Mouse (Mus musculus) kidney, postnatal 10 days (tissue): ENCODE data around the gene Tsen2.

Experiments
- DNase-seq: peaks from one replicate; pipeline ENCODE4 v3.0.0; 2021; ENCODE audit warnings: mixed read lengths

The Tsen2 gene

GRCm38 (mm10) chr6:115544442-115544970 lies at the start of gene Tsen2:
Tsen2 (plus strand) TSS chr6:115544664.
- DNase-seq, result peak; percentile 98

DNA sequence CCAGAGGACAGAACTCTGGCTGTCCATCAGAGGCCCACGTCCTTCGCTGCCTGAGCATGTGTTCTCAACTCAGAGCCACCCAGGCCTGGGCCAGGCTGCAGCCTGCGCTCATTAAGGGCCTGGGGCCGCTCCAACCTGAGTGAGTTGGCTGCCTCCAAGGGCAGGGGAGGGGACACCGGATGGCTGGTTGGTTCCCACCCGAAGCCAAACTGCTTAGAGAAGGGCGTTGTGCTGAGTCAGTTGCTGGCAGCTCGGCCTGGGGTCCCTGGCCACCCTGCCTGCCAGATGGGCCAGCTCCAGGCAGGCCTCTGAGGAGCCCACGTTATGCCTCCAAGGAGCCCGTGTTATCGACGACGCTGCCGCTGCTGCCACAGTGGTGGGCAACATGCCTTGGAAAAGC lies 44.9 kb upstream of the Tsen2 start:
- DNase-seq, result peak; percentile 30

- DNase-seq, result no peak
Observed at GRCm38 (mm10) chr6:115500234-115500633, 44.2 kb upstream of the Tsen2 start.

DNA sequence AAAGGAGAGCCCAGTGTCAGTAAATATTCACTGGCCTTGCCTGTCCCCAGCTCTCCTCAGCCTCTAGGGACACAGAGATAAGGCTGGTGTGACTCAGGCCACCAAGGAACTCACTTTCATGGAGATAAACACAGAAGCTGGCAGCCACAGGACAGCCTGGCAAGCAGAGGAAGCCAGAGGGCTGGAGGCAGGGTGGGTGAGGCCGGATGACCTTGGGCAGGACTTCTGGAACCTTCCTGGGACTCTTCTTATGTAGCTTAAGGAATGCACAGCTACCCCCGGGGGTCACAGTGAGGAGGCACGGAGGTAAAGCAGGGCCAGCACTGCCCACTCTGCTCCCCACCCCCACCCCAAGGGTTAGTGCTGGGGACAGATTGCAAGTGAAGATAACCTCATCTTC lies 43.3 kb upstream of the Tsen2 start:
- DNase-seq, result no peak

DNA sequence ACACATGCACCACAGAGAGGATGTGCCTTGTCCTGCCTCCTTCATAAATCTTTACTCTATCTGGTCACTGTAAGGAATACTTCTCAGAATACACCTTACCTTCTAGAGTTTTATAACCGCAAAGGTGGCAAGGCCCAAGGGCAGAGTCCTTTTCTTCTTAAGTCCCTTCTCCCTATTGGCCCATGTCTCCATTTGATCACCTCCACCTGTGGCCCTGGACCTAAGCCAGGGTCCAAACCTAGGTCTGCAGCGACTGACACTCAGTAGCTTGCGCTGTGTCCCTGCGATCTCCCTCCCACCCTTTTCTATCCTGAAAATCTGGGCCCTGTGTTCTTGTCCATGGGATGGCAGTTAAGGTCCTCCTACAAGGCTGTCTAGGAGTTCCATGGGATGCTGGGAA lies 41.4 kb upstream of the Tsen2 start:
- no peak for DNase-seq

GRCm38 (mm10) chr6:115503549-115504159 lies 40.8 kb upstream of the Tsen2 start:
- no peak for DNase-seq

DNA sequence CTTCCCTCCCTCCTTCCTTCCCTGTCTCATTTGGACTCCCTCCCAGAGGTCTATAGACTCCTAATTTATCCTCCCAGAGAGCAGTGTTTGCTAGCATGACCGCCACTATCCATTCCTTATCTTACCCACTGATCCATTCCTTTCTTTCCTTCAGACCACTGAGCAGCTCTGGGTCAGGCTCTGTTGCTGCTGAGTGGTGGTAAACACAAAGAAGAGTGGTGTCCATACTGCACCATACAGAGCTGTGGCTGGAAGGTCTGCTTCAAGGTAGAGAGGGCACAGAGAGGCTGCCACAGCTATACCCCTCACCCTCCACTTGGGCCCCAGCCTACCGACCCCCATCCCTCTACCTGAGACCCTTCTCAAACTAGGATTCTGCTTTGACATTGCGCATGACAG lies 40.3 kb upstream of the Tsen2 start:
- DNase-seq, result no peak

DNA sequence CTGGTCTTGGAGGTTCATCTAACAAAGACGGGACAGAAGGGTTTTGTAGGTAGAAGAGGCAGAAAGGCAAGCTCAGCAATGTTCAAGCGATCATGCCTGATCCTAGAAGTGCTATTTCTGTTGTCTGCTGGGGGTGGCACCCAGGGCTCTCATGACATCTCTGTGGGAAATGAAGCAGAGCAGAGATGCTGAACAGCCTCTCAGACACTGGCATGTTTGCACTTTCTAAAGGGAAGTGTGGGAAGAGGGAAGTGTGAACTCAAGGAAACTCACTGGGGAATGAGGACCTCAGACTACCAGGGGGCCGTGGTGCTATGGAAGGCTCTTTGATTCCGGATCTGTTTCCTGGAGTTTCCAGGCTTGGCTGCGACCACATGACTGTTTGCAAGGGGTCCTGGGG lies 39.5 kb upstream of the Tsen2 start:
- DNase-seq, result no peak

DNA sequence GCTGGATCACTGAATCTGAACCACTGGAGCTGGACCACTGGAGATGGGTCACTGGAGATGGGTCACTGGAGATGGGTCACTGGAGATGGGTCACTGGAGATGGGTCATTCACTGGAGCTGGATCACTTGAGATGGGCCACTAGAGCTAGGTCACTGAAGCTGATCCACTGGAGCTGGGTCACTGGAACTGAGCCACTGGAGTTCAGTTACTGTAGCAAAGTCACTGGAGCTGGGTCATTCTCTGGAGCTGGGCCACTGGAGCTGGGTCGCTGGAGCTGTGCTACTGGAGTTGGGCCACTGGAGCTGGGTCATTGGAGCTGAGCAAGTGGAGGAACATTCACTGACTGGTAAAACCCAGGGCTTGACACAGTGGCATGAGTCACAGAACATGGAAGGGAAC lies 38.0 kb upstream of the Tsen2 start:
- DNase-seq, result no peak

GRCm38 (mm10) chr6:115511447-115511846 lies 33.0 kb upstream of the Tsen2 start:
- no peak for DNase-seq

DNA sequence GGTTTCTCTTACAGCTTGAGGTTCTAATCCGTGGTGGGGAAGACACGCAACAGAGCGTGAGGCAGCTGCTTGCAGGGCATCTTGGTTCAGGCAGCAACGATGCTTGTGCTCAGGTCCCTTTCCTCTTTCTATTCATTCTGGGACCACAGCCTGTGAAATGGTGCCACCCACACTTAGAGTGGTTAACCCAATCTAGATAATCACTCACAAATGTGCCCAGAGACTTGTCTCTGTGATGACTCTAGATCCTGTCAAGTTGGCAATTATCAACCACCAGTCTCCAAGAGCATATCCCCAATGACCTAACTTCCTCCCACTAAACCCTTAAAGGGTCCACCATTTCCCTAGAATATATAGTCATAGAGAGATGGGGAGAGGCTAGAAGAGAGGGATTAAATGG lies 31.3 kb upstream of the Tsen2 start:
- DNase-seq, result no peak

GRCm38 (mm10) chr6:115517904-115518303 lies 26.6 kb upstream of the Tsen2 start:
- no peak for DNase-seq

- DNase-seq, result no peak
Observed at GRCm38 (mm10) chr6:115518352-115518751, 26.1 kb upstream of the Tsen2 start.

- DNase-seq, result peak; percentile 30
Observed at GRCm38 (mm10) chr6:115519275-115519699, 25.2 kb upstream of the Tsen2 start.

DNA sequence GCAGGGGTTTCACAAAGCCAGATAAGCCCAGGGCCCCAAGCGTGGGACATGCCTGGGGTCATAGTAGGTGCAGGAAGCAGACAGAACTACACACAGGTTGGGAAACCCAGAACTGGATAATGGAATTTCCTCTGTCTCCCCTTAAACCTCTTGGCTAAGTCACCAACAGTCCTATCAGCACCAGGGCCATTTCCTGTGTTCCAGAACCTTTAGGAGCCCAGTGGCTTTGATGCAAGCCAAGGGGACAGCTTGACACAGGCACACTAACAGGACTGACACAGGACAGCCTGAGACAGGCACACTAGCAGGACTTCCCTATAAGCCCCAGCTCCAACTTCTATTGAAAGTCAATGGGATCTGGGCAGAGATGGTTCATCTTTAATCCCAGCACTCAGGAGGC lies 22.5 kb upstream of the Tsen2 start:
- DNase-seq, result no peak

DNA sequence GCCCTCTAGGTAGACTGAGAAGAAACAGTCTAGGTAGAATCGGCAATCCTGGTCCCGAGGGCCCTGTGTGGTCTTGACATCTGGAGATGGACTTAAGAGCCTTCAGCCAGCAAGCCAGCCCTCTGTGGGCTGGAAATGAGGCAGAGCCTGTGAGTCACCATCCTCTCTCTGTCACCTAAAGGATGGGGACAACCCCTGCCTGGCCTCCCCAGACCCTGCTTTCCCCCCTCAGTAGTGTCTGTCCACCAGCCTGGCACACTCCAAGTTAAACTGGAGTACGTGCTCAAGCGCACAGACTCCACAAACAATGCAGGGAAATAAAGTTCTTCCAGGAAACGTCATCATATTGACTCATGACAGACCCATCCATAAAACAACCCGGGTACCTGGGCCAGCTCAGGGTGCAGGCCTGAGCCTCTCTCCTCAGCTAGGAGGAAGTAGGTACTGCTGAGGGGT lies 21.7 kb upstream of the Tsen2 start:
- DNase-seq, result peak; percentile 43

DNA sequence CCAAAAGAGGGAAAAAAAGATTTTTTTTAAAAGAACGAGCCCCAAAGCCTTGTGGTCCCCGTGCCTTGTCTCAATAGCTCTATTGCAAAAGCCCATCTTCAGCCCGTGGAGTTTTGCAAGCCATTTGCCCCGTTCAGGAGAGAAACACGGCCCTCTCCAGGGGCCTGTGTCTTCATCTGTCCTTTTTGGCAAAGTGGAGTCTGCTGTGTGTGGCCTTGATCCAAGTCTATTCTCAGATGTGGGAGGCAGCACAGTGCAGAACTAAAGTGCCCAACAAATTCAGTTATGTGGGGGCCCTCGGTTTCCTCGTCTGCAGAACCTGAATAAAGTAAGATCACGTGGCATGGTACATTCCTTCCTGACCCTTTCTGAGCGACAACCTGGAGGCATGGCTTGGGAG lies 21.3 kb upstream of the Tsen2 start:
- DNase-seq, result peak; percentile 35

- peak; percentile 63 for DNase-seq
Observed at GRCm38 (mm10) chr6:115524449-115524990, 19.9 kb upstream of the Tsen2 start.

- DNase-seq, result no peak
Observed at GRCm38 (mm10) chr6:115527418-115527817, 17.0 kb upstream of the Tsen2 start.

DNA sequence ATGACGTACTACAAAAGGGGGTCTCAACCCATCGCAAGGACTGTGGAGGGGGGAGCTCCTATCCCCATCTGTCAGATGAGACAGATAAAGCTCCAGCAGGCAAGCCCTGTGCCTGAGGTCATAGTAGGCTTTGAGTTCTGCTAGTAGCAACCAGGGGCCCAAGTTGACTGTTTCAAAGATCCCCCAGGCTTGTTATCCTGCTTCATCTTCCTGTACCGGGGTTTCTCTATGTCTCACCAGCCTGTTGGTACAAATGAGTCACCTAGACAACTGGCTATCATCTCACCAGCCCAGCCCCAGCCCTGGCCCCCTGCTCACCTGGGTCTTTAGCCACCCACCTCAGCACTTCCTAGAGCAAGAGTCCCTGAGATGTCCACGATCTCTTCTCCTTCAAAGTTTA lies 16.1 kb upstream of the Tsen2 start:
- DNase-seq, result no peak

DNA sequence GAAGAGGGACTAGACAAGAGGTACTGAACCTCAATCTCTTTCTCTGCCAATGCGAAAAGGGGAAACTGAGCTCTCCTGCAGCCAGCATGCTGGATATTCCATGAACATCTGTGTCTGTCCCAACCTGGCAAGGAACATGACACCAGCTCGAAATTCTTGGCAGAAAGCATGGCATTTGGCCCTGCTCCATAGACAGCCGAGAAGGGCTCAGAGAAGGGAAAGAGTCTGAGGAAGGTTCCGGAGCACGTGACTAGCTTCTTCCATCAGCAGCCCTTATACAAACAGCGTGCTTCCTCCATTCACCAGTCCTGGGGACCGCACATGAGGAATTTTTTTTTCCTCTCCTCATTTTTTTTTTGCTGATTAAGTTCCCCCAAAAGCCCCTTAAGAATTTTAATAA lies 9.8 kb upstream of the Tsen2 start:
- DNase-seq, result peak; percentile 56

GRCm38 (mm10) chr6:115536169-115536568 lies 8.3 kb upstream of the Tsen2 start:
- DNase-seq, result no peak

- DNase-seq, result peak; percentile 84
Observed at GRCm38 (mm10) chr6:115538645-115539429, 5.6 kb upstream of the Tsen2 start.

DNA sequence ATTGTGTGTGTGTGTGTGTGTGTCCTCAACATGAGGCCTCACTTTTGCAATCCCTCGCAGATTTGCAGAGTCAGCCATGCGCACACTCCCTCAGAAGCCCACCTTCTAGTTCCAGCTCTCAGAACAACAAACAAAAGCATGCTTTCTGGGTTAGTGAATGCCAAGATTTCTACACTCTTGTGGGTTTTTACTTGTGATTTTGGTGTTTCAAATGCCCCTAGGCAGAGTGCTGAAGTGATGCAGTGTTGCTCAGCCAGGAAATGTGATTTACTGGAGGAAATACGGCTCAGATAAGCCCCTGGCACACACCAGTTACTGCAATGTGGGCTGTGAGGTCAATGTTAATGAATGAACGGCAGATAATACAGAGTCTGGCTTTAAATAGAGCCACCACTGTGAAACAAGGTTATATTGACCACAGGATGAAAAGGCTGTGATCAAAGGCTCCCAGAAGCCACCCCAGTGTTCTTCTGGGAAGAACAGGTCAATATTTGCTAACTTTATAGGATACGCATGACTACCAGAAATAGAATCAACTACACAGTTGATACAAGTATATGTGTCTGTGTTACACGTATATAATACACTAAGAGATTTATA lies 2.7 kb upstream of the Tsen2 start:
- no peak for DNase-seq
